Mouse (Mus musculus) erythroblast, embryonic 14.5 days (primary cell): Measurements from ENCODE around the gene Ap1ar.

Experiments used
- GATA1 ChIP-seq: IDR thresholded peaks from 2 replicates; pipeline ENCODE4 v1.6.1; 2012; ENCODE audit warnings: low read length, inconsistent platforms, mixed read lengths
- TAL1 ChIP-seq: IDR thresholded peaks from 3 replicates; pipeline ENCODE4 v1.6.1; 2012; ENCODE audit warnings: low read length, inconsistent platforms, mixed read lengths

- no peak for TF ChIP-seq GATA1
- no peak for TF ChIP-seq TAL1
Measured at GRCm38 (mm10) chr3:127874254-127874883, 37.0 kb upstream of the Ap1ar start.
